Mouse (Mus musculus): Measurements from ENCODE around the gene Myo9a.

- TF ChIP-seq CTCF (IDR thresholded peaks at IDR 0.05; ENCODE audit: borderline replicate concordance, insufficient read depth, low read depth, low read length) (no peak), POLR2A (IDR thresholded peaks at IDR 0.05; ENCODE audit: borderline replicate concordance, insufficient read depth, low read length) (peak; percentile 82; the same call in 1 of the 2 replicates)
These were observed at the start of gene Myo9a, which contains the start of gene Senp8 for GRCm38 (mm10) chr9:59750267-59751065.

Data from cerebellum, adult 2 months (tissue).